Mouse (Mus musculus) forebrain, embryonic 16.5 days (tissue): ENCODE measurements at regions not wholly inside any gene's neighbourhood (a gene's known extent, or its start where the extent isn't known, plus 50 kb on each side); places are given as distances from the start of the nearest gene placed in this dataset.

Experiments
- ATAC-seq: fragments of 200-750 bp; cut with Nextera tagmentation; 2 replicates; pipeline ENCODE4 v1.8.0; 2017; ENCODE audit warnings: mild to moderate bottlenecking, moderate library complexity
- H3K27ac ChIP-seq: fragments of 300-500 bp; sonication (generic); 2 replicates; pipeline ENCODE4 v1.5.1; 2014; ENCODE audit warnings: low read length, control low read depth
- H3K27me3 ChIP-seq: fragments of 300-500 bp; sonication (generic); replicated peaks from 2 replicates; pipeline ENCODE4 v1.6.1; 2014; ENCODE audit warnings: low read length; ENCODE audit not compliant: control insufficient read depth, insufficient read depth
- H3K36me3 ChIP-seq: fragments of 300-500 bp; sonication (generic); 2 replicates; pipeline ENCODE4 v1.6.1; 2014; ENCODE audit not compliant: control insufficient read depth, insufficient read depth
- H3K4me1 ChIP-seq: fragments of 300-500 bp; sonication (generic); replicated peaks from 2 replicates; pipeline ENCODE4 v1.6.1; 2014; ENCODE audit warnings: low read length; ENCODE audit not compliant: control insufficient read depth, insufficient read depth
- H3K4me2 ChIP-seq: fragments of 300-500 bp; sonication (generic); 2 replicates; pipeline ENCODE4 v1.6.1; 2014; ENCODE audit warnings: mild to moderate bottlenecking, low read length, control low read depth
- H3K4me3 ChIP-seq: fragments of 300-500 bp; sonication (generic); replicated peaks from 2 replicates; pipeline ENCODE4 v1.5.1; 2014; ENCODE audit warnings: mild to moderate bottlenecking, low read length, control low read depth
- H3K9ac ChIP-seq: fragments of 300-500 bp; sonication (generic); replicated peaks from 2 replicates; pipeline ENCODE4 v1.6.1; 2014; ENCODE audit warnings: low read depth, low read length, control low read depth
- H3K9me3 ChIP-seq: fragments of 300-500 bp; sonication (generic); 2 replicates; pipeline ENCODE4 v1.6.1; 2016; ENCODE audit warnings: low read length; ENCODE audit not compliant: control insufficient read depth
- WGBS: fragments of 180-500 bp; shearing (Covaris S2); extraction: QIAGEN DNeasy Blood & Tissue Kit; methylation state at CpG from one replicate; pipeline ENCODE4 v1.1.7; 2014; 5-methylcytosine and 5-hydroxymethylcytosine counted together

DNA sequence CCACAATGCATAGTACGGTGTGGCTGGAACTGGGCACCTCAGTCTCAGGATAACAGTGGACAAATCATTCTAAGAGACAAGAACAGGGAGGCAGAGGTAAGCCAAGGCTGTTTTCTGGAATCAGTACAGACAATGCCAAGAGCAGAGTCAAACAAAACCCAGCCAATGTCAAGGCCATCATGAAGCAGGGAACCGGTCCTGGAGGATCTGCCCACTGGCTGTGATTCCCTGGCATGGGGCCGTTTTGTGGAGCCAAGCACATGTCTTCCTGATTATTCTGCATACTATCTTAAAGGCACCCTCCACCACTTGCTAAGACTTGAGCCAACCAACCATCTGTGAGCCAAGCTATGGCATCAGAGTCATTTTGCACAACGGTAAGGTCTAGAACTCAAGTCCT, 222.6 kb downstream of the Sec61b start:
- Histone ChIP-seq H3K4me2 (no peak overlapping the region), H3K27me3 (no peaks in the 10 kb centered on the region), H3K27ac (no peak overlapping the region; the same call in 1 of the 2 replicates), H3K36me3 (no peaks in the 10 kb centered on the region), H3K4me3 (no peak overlapping the region), H3K9me3 (no peaks in the 10 kb centered on the region), H3K9ac (no peak overlapping the region), H3K4me1 (peaks cover 15% of the 10 kb centered on the region)
- ATAC-seq: 0 out of 2 replicates have a peak, but pooled peaks have one; percentile 24
- WGBS: 67% methylated on average over 4 of the region's 4 CpGs

DNA sequence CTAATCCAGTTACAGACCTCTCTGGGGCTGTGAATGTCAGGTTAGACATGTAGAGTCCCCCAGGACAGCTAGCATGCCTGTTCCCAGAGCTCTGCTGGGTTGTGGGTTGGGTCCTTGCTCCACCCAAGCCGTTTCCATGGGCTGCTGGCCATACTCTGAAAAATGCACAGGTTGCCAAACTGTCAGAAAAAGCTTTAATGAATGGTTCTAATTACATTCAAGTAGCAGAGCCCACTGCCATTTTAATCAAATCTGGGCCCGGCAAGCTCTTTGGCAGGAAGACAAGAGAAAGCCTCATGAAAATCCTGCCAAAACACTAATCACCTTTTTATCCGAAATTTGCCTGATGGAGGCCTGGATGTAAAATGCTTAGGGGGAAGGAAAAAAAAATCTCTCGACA, 224.1 kb downstream of the Sec61b start:
- peaks cover 15% of the 10 kb centered on the region for H3K4me1 ChIP-seq
- no peaks in the 10 kb centered on the region for H3K9me3 ChIP-seq
- ATAC-seq: peak; percentile 87
- no peaks in the 10 kb centered on the region for H3K36me3 ChIP-seq
- no peak overlapping the region for H3K4me3 ChIP-seq
- no peaks in the 10 kb centered on the region for H3K27me3 ChIP-seq
- 7% methylated on average over 4 of the region's 4 CpGs for WGBS
- H3K27ac ChIP-seq: peak overlapping the region; percentile 56
- H3K4me2 ChIP-seq: no peak overlapping the region
- H3K9ac ChIP-seq: no peak overlapping the region

DNA sequence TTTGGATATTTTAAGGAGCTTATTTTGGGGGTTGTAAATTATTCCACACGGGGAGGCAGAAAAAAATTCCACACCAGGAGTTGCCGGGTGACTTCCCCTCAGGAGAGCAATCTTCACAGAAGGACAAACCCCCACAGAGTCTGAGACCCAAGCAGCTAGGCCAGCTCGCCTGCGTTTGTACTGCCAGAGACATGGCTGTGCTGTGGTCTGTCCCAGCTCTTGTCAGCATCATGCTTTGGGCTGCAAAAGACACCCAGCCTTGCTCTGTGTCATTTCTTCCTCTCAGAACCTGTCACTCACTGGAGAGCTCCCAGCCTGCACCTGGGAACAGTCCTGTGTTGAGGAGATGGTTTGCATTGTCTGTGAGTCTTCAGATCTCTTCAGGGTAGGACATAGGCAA, 224.5 kb downstream of the Sec61b start:
- H3K4me2 ChIP-seq: no peak overlapping the region
- peaks cover 15% of the 10 kb centered on the region for H3K4me1 ChIP-seq
- no peak overlapping the region for H3K9ac ChIP-seq
- 14% methylated on average over 4 of the region's 4 CpGs for WGBS
- H3K27me3 ChIP-seq: no peaks in the 10 kb centered on the region
- H3K4me3 ChIP-seq: no peak overlapping the region
- ATAC-seq: peak; percentile 84
- no peaks in the 10 kb centered on the region for H3K36me3 ChIP-seq
- peak overlapping the region; percentile 56 for H3K27ac ChIP-seq
- H3K9me3 ChIP-seq: no peaks in the 10 kb centered on the region

DNA sequence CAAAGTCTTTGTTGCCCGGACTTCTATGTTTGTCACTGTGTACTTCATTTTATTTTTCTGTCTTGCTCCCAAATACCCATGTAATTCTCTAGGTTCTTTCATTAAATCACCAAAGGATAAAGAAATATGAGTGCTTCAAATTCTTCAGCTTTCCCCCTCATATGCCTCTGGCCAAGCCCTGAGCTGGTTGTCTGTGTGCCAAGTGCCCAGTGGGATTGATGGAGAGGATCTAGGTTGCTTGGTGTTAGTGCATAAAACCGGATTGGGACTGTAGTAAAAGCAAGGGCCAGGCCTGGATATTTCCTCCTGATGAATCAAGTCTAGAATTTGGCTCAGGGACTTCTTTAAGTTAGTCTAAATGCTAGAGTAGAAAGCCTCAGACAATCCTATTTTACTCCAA, 229.0 kb downstream of the Sec61b start:
- no peak overlapping the region for H3K4me2 ChIP-seq
- 96% methylated on average over 2 of the region's 2 CpGs for WGBS
- H3K9ac ChIP-seq: no peak overlapping the region
- H3K4me1 ChIP-seq: peaks cover 8% of the 10 kb centered on the region
- H3K27me3 ChIP-seq: no peaks in the 10 kb centered on the region
- no peaks in the 10 kb centered on the region for H3K36me3 ChIP-seq
- no peaks in the 10 kb centered on the region for H3K9me3 ChIP-seq
- H3K4me3 ChIP-seq: no peak overlapping the region
- no peak overlapping the region for H3K27ac ChIP-seq
- ATAC-seq: no peak

DNA sequence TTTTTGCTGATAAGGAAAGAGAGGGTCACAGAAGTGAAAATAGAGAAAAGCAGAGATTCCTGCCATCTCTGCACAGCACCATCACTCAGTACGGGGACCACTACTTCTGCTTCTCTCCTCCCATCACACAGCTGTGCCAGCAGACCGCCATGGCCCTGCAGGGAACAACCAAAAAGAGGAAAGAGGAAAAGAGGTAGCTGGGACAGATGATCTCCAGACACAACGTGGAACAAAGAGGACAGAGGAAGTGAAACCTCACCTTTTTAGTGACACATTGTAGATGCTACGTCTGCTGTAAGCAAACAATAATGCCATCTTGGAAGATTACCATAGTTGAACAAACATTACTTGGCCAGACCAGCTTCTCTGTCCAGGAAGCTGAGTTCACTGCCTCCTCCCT, 230.1 kb downstream of the Sec61b start:
- Histone ChIP-seq H3K27ac (no peak overlapping the region), H3K4me1 (no peaks in the 10 kb centered on the region), H3K9me3 (no peaks in the 10 kb centered on the region), H3K9ac (no peak overlapping the region), H3K27me3 (no peaks in the 10 kb centered on the region), H3K4me2 (no peak overlapping the region), H3K4me3 (no peak overlapping the region), H3K36me3 (no peaks in the 10 kb centered on the region)
- ATAC-seq: no peak
- WGBS: 91% methylated on average over 4 of the region's 4 CpGs

DNA sequence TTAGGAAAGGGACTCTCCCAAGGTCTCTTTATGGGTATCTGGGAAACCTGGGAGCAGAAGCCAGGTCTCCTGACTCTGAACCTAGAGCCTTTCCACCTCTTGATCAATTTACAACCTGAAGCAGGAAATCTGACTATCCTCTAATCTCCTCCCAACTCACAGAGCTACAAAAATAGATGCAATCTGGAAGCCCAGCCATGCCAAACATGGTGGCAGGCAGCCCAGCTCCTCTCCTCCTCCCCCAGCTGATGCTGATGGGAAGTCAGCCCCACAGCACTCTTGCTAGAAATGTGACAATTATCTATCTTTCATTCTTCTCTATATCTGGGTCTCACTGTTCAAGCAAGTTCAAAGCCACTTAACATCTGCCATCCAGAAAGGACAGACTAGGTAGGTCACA, 233.5 kb downstream of the Sec61b start:
- no peaks in the 10 kb centered on the region for H3K36me3 ChIP-seq
- peak overlapping the region; percentile 65 for H3K27ac ChIP-seq

DNA sequence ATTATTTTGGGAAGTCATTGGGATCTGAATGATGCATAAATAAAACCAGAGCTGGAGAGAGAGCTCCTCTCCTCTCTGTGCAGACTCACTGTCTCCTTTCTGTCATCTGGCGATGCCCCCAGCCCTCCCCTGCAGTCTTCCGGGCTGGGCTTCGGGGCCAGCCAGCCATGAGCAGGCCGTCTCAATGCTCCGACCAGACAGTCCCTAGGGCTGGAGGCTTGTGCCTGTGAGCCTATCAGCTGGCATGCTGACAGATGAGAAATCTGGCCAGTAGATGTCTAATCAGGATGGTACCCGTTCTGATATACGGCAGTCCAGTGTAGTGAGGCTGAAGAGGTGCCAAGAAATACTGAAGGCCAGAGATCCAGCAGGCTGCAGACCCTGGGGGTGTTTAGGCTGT, 238.9 kb downstream of the Sec61b start:
- no peak for ATAC-seq
- no peaks in the 10 kb centered on the region for H3K36me3 ChIP-seq

More for the DNA sequence above, 233.5 kb downstream of the Sec61b start:
- Histone ChIP-seq H3K9ac (no peak overlapping the region), H3K4me1 (no peaks in the 10 kb centered on the region), H3K4me3 (no peak overlapping the region), H3K27me3 (no peaks in the 10 kb centered on the region), H3K4me2 (no peak overlapping the region), H3K9me3 (no peaks in the 10 kb centered on the region)
- ATAC-seq: peak; percentile 84

DNA sequence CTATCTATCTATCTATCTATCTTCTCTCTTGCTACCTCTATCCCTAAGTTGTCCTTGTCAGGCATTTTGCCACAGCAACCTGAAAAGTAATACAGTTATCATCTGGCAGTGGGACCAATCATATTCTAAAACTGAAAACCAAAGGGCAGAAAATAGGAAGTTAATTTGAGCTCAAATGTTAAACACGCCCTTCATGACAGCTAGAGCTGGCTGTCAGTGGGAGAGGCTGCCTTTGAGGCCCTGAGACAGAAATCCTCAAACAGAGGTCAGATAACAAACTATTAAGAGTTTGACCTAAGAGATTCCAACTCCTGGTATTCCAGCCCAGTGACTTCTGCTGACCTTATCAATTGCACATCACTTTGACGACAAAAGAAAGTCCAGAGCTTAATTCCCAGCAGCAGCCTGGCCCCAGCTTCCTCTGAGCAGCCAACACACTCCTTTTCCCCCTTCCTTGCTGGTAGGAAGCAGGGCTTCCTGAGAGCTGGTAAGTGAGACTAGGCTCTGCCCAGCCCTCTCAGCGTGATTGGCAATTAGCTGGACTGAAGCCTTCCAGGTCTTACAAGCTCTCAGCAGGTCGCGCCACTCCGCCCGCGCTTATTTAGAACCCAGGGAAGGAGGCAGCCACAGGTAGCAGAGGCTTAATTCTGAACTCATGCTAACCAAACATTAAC, 250.0 kb downstream of the Sec61b start:
- ATAC-seq: no peak
- Histone ChIP-seq H3K4me2 (no peak overlapping the region), H3K4me3 (no peak overlapping the region), H3K9ac (no peak overlapping the region), H3K4me1 (peaks cover 7% of the 10 kb centered on the region), H3K27ac (no peak overlapping the region), H3K36me3 (no peaks in the 10 kb centered on the region), H3K27me3 (no peaks in the 10 kb centered on the region), H3K9me3 (peaks cover 8% of the 10 kb centered on the region; the same call in 1 of the 2 replicates)
- WGBS: 8% methylated on average over 8 of the region's 8 CpGs

More for the DNA sequence above, 238.9 kb downstream of the Sec61b start:
- no peak overlapping the region for H3K4me3 ChIP-seq
- 69% methylated on average over 7 of the region's 7 CpGs for WGBS
- no peak overlapping the region for H3K4me2 ChIP-seq
- no peaks in the 10 kb centered on the region for H3K9me3 ChIP-seq
- no peaks in the 10 kb centered on the region for H3K4me1 ChIP-seq
- H3K27me3 ChIP-seq: no peaks in the 10 kb centered on the region
- H3K27ac ChIP-seq: no peak overlapping the region
- no peak overlapping the region for H3K9ac ChIP-seq

DNA sequence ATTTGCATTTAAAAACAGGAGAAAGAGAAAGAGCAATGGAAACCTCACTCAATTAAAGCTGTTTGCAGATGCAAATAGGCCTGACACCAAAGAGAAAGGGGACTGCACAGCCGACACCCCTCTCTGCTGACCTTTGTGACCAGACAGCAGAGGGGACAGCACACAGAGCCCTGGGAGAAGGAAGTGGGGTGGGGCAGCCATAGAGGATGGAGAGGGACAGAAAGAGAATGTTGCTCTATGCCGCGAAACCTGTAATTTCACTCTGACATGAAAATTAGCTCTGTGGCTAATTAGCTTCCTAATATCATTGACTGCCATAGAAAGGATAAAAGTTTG, 250.5 kb downstream of the Sec61b start:
- H3K4me3 ChIP-seq: no peak overlapping the region
- no peak for ATAC-seq
- peaks cover 8% of the 10 kb centered on the region; the same call in 1 of the 2 replicates for H3K9me3 ChIP-seq
- no peak overlapping the region for H3K9ac ChIP-seq
- H3K27ac ChIP-seq: no peak overlapping the region
- no peaks in the 10 kb centered on the region for H3K27me3 ChIP-seq
- no peaks in the 10 kb centered on the region for H3K36me3 ChIP-seq
- H3K4me2 ChIP-seq: no peak overlapping the region
- 9% methylated on average over 3 of the region's 3 CpGs for WGBS
- peaks cover 7% of the 10 kb centered on the region for H3K4me1 ChIP-seq
